Mouse (Mus musculus) CH12.LX (cell line): ENCODE data around the gene Ubfd1. TPM values are rescaled to one million over a fixed set of nuclear protein-coding genes. Genes with fewer than 3 reads are reported as not detected.

Experiments
- DNase-seq: peaks from one replicate; pipeline ENCODE4 v3.0.0-alpha.2; 2013; ENCODE audit errors: extremely low read depth
- H3K27ac ChIP-seq: 2 replicates; pipeline ENCODE4 v1.5.1; 2012; ENCODE audit warnings: low read depth, mild to moderate bottlenecking, control low read depth, moderate library complexity; ENCODE audit not compliant: insufficient read depth
- H3K27me3 ChIP-seq: replicated peaks from 2 replicates; pipeline ENCODE3; 2012; ENCODE audit warnings: inconsistent platforms
- H3K36me3 ChIP-seq, 2 experiments: replicated peaks in 1 of 2; 2 replicates each; pipeline versions ENCODE3 to v1.6.1; 2012; ENCODE audit warnings: inconsistent platforms in 1 of 2, low read length in 1 of 2, mild to moderate bottlenecking in 1 of 2, mixed read lengths in 1 of 2, moderate library complexity in 1 of 2; ENCODE audit not compliant: control insufficient read depth in 1 of 2, insufficient read depth in 1 of 2
- H3K4me1 ChIP-seq, 2 experiments: 2 replicates each; pipeline ENCODE4 v1.6.1; 2012; ENCODE audit warnings: inconsistent platforms in 1 of 2, moderate library complexity in 1 of 2; ENCODE audit not compliant: insufficient read depth in 2 of 2, control insufficient read depth in 1 of 2
- H3K4me2 ChIP-seq: 2 replicates; pipeline ENCODE4 v1.6.1; 2012; ENCODE audit warnings: low read depth, mild to moderate bottlenecking, control low read depth; ENCODE audit not compliant: poor library complexity, insufficient read depth, severe bottlenecking
- H3K4me3 ChIP-seq, 3 experiments: fragments of 150-350 bp in 1 of 3; sonication (generic) in 1 of 3; replicated peaks in 1 of 3; 2 replicates each; pipeline versions ENCODE3 to v1.5.1; 2011 to 2012; ENCODE audit warnings: low read depth in 2 of 3, low read length in 2 of 3, mild to moderate bottlenecking in 2 of 3, moderate library complexity in 2 of 3, control low read depth in 1 of 3, improper control_type of control experiment in 1 of 3, inconsistent platforms in 1 of 3, mixed read lengths in 1 of 3; ENCODE audit not compliant: poor library complexity in 1 of 3
- H3K79me2 ChIP-seq: replicated peaks from 2 replicates; pipeline ENCODE4 v1.6.1; 2012; ENCODE audit warnings: mild to moderate bottlenecking, moderate library complexity; ENCODE audit not compliant: control insufficient read depth, poor library complexity, insufficient read depth, severe bottlenecking; ENCODE audit errors: extremely low read depth
- H3K9ac ChIP-seq: 2 replicates; pipeline ENCODE4 v1.6.1; 2012; ENCODE audit warnings: low read depth, mild to moderate bottlenecking, control low read depth, moderate library complexity; ENCODE audit not compliant: insufficient read depth
- H3K9me3 ChIP-seq: replicated peaks from 2 replicates; pipeline ENCODE3; 2012; ENCODE audit warnings: low read length, inconsistent platforms, mixed read lengths
- BHLHE40 ChIP-seq: IDR thresholded peaks from 2 replicates; pipeline ENCODE4 v1.6.1; 2011; ENCODE audit warnings: mild to moderate bottlenecking, low read depth, low read length, improper control_type of control experiment
- CHD2 ChIP-seq: IDR thresholded peaks from 2 replicates; pipeline ENCODE4 v1.6.1; 2011; ENCODE audit warnings: low read length, improper control_type of control experiment
- CTCF ChIP-seq, 2 experiments: IDR thresholded peaks in 1 of 2; conservative IDR thresholded peaks in 1 of 2; 2 replicates each; pipeline ENCODE4 v1.5.1; 2011 to 2012; ENCODE audit warnings: low read depth in 2 of 2, low read length in 2 of 2, improper control_type of control experiment in 1 of 2, inconsistent platforms in 1 of 2, mild to moderate bottlenecking in 1 of 2, moderate library complexity in 1 of 2
- E2F4 ChIP-seq: IDR thresholded peaks from 2 replicates; pipeline ENCODE4 v1.6.1; 2011; ENCODE audit warnings: low read depth, low read length, improper control_type of control experiment; ENCODE audit not compliant: insufficient replicate concordance
- HCFC1 ChIP-seq: IDR thresholded peaks from 2 replicates; pipeline ENCODE4 v1.6.1; 2012; ENCODE audit warnings: low read depth, mild to moderate bottlenecking, inconsistent platforms, low read length, improper control_type of control experiment
- IRF4 ChIP-seq: IDR thresholded peaks from 2 replicates; pipeline ENCODE4 v1.6.1; 2014; ENCODE audit warnings: low read depth, mild to moderate bottlenecking, inconsistent platforms, low read length, improper control_type of control experiment
- JUND ChIP-seq: conservative IDR thresholded peaks from 2 replicates; pipeline ENCODE4 v1.6.1; 2011; ENCODE audit warnings: low read depth, low read length, improper control_type of control experiment
- KAT2A ChIP-seq: IDR thresholded peaks from 2 replicates; pipeline ENCODE4 v1.6.1; 2012; ENCODE audit warnings: low read length, improper control_type of control experiment, inconsistent platforms; ENCODE audit not compliant: insufficient replicate concordance
- MAFK ChIP-seq: IDR thresholded peaks from 2 replicates; pipeline ENCODE4 v1.6.1; 2011; ENCODE audit warnings: low read length, improper control_type of control experiment; ENCODE audit not compliant: insufficient replicate concordance
- MAZ ChIP-seq: IDR thresholded peaks from 2 replicates; pipeline ENCODE4 v1.6.1; 2012; ENCODE audit warnings: low read depth, mild to moderate bottlenecking, inconsistent platforms, low read length, improper control_type of control experiment, moderate library complexity
- MXI1 ChIP-seq: IDR thresholded peaks from 2 replicates; pipeline ENCODE4 v1.6.1; 2011; ENCODE audit warnings: mild to moderate bottlenecking, low read depth, low read length, improper control_type of control experiment
- MYC ChIP-seq: IDR thresholded peaks from 2 replicates; pipeline ENCODE4 v1.6.1; 2011; ENCODE audit warnings: low read depth, mild to moderate bottlenecking, improper control_type of control experiment, low read length
- NRF1 ChIP-seq: IDR thresholded peaks from 2 replicates; pipeline ENCODE4 v1.6.1; 2014; ENCODE audit warnings: low read depth, mild to moderate bottlenecking, inconsistent platforms, low read length, improper control_type of control experiment, moderate library complexity
- POLR2A ChIP-seq: IDR thresholded peaks from 2 replicates; pipeline ENCODE4 v1.6.1; 2011; ENCODE audit warnings: low read depth, mild to moderate bottlenecking, improper control_type of control experiment, low read length
- POLR2AphosphoS2 ChIP-seq: IDR thresholded peaks from 2 replicates; pipeline ENCODE4 v1.6.1; 2011; ENCODE audit warnings: low read depth, low read length, improper control_type of control experiment
- TBP ChIP-seq: conservative IDR thresholded peaks from 2 replicates; pipeline ENCODE4 v1.6.1; 2011; ENCODE audit warnings: low read depth, low read length, improper control_type of control experiment
- UBTF ChIP-seq: IDR thresholded peaks from 2 replicates; pipeline ENCODE4 v1.6.1; 2012; ENCODE audit warnings: low read depth, mild to moderate bottlenecking, inconsistent platforms, low read length, improper control_type of control experiment, moderate library complexity
- USF1 ChIP-seq: IDR thresholded peaks from 2 replicates; pipeline ENCODE4 v1.6.1; 2014; ENCODE audit warnings: low read depth, mild to moderate bottlenecking, inconsistent platforms, low read length, improper control_type of control experiment
- USF2 ChIP-seq: conservative IDR thresholded peaks from 2 replicates; pipeline ENCODE4 v1.6.1; 2011; ENCODE audit warnings: low read depth, low read length, improper control_type of control experiment
- ZC3H11A ChIP-seq: IDR thresholded peaks from 2 replicates; pipeline ENCODE4 v1.6.1; 2012; ENCODE audit warnings: low read depth, mild to moderate bottlenecking, inconsistent platforms, low read length, improper control_type of control experiment
- ZMIZ1 ChIP-seq: IDR thresholded peaks from 2 replicates; pipeline ENCODE4 v1.6.1; 2012; ENCODE audit warnings: low read depth, mild to moderate bottlenecking, inconsistent platforms, low read length, improper control_type of control experiment
- dilution Hi-C: fragments of 300-500 bp; cut with MboI; formaldehyde crosslinking; loops from 2 replicates; pipeline ENCODE4 v1.14.3; 2020; ENCODE audit warnings: low sequenced_read_pairs; ENCODE audit not compliant: extremely low pct_unique_long_range_greater_than_20kb, extremely low pct_ligation_motif_present
- in situ Hi-C: fragments of 300-500 bp; cut with MboI; formaldehyde crosslinking; loops from 3 replicates; pipeline ENCODE4 v1.14.3; 2019; ENCODE audit warnings: low sequenced_read_pairs, low pct_ligation_motif_present, low pct_unique_long_range_greater_than_20kb, mixed read lengths
- polyA plus RNA-seq: library from polyadenylated mRNA; unstranded; fragments of >175 nt; gene quantifications from 2 replicates; pipeline ENCODE4 v1.2.1, GENCODE M21; 2012; ENCODE audit warnings: low read depth; ENCODE audit not compliant: insufficient read length
- total RNA-seq, 2 experiments: library from RNA; depleted of rRNA; stranded (reverse); fragments of 300-350 nt in 1 of 2; fragments of >200 nt in 1 of 2; gene quantifications; 2 replicates each; pipeline ENCODE4 v1.2.3; 2012 to 2014

Gene Ubfd1
- total and polyA plus RNA-seq, 3 experiments: 26.9 to 51.8 (median 36.5) TPM

GRCm38 (mm10) chr7:122048191-122048590 lies 18.8 kb upstream of the Ubfd1 start:
- Histone ChIP-seq H3K4me2 (no peak overlapping the region), H3K36me3 (peaks cover 40 to 68% of the 10 kb centered on the region in 2 experiments), H3K4me1 (no peaks in the 10 kb centered on the region), H3K9me3 (no peaks in the 10 kb centered on the region), H3K27ac (no peak overlapping the region), H3K79me2 (no peaks in the 10 kb centered on the region), H3K4me3 (no peak overlapping the region), H3K9ac (no peak overlapping the region), H3K27me3 (no peaks in the 10 kb centered on the region)
- in situ Hi-C loops (no loop called here), dilution Hi-C loops (no loop called here)
- no peak for TF ChIP-seq UBTF
- TF ChIP-seq ZMIZ1: no peak
- TF ChIP-seq MAFK: no peak
- no peak for TF ChIP-seq USF2
- no peak for TF ChIP-seq JUND
- no peak for DNase-seq

GRCm38 (mm10) chr7:122050834-122051233 lies 16.1 kb upstream of the Ubfd1 start:
- no peak for DNase-seq
- H3K27ac ChIP-seq: no peak overlapping the region
- H3K9ac ChIP-seq: no peak overlapping the region
- dilution Hi-C loops (no loop called here), in situ Hi-C loops (no loop called here)
- TF ChIP-seq MXI1 (no peak), TBP (no peak), MAZ (no peak), KAT2A (no peak), ZC3H11A (no peak), POLR2AphosphoS2 (no peak), NRF1 (no peak), CTCF (conservative IDR thresholded peaks at IDR 0.05 in 1 of 2, IDR thresholded peaks at IDR 0.05 in 1 of 2; ENCODE audit: low read depth in 2 of 2, low read length in 2 of 2) (no peak), POLR2A (no peak)
- no peaks in the 10 kb centered on the region for H3K4me1 ChIP-seq
- H3K4me3 ChIP-seq: no peak overlapping the region
- no peaks in the 10 kb centered on the region for H3K27me3 ChIP-seq
- peaks cover 43 to 71% of the 10 kb centered on the region in 2 experiments for H3K36me3 ChIP-seq
- no peaks in the 10 kb centered on the region for H3K79me2 ChIP-seq
- H3K4me2 ChIP-seq: no peak overlapping the region
- no peaks in the 10 kb centered on the region for H3K9me3 ChIP-seq

- peaks cover 20 to 62% of the 10 kb centered on the region in 2 experiments for H3K36me3 ChIP-seq
- H3K4me2 ChIP-seq: no peak overlapping the region
- no peak for DNase-seq
- peaks cover 0 to 8% of the 10 kb centered on the region in 2 experiments; a peak in 2 of 4 replicates for H3K4me1 ChIP-seq
- in situ Hi-C loops (no loop called here), dilution Hi-C loops (no loop called here)
- H3K27me3 ChIP-seq: no peaks in the 10 kb centered on the region
- no peak overlapping the region for H3K27ac ChIP-seq
- no peaks in the 10 kb centered on the region for H3K79me2 ChIP-seq
- no peak for TF ChIP-seq E2F4
- no peak for TF ChIP-seq ZC3H11A
- TF ChIP-seq HCFC1: no peak
- TF ChIP-seq POLR2A: no peak
- TF ChIP-seq MAFK: no peak
- no peak for TF ChIP-seq USF1
- no peak for TF ChIP-seq BHLHE40
- TF ChIP-seq MAZ: no peak
- TF ChIP-seq MYC: no peak
- no peak for TF ChIP-seq IRF4
- TF ChIP-seq CHD2: no peak
- H3K9me3 ChIP-seq: no peaks in the 10 kb centered on the region
- no peak overlapping the region for H3K9ac ChIP-seq
- no peak overlapping the region for H3K4me3 ChIP-seq
Observed at GRCm38 (mm10) chr7:122056633-122057032, 10.3 kb upstream of the Ubfd1 start.
